Mouse (Mus musculus): ENCODE data around the gene Rab34.

Gene Rab34

GRCm38 (mm10) chr11:78210615-78211014 is 22.4 kb downstream of the Rab34 start:
- Histone ChIP-seq H3K4me1 (replicated peaks; ENCODE audit: low read depth, low read length) (peaks cover 8% of the 10 kb centered on the region), H3K9me3 (ENCODE audit: low read length) (no peaks in the 10 kb centered on the region), H3K27me3 (ENCODE audit: insufficient read depth, low read length) (no peaks in the 10 kb centered on the region), H3K36me3 (ENCODE audit: insufficient read depth, low read length) (peaks cover 100% of the 10 kb centered on the region), H3K4me3 (replicated peaks; ENCODE audit: low read length) (no peak overlapping the region)
- TF ChIP-seq CTCF (conservative IDR thresholded peaks at IDR 0.05; ENCODE audit: low read length) = no peak
- no peak for TF ChIP-seq NANOG (IDR thresholded peaks at IDR 0.05; ENCODE audit: borderline replicate concordance, low read length)
- TF ChIP-seq POU5F1 (IDR thresholded peaks at IDR 0.05; ENCODE audit: borderline replicate concordance, low read length) = no peak

GRCm38 (mm10) chr11:78211513-78211912 is 23.3 kb downstream of the Rab34 start:
- no peak overlapping the region for H3K4me3 ChIP-seq (replicated peaks; ENCODE audit: low read length)
- TF ChIP-seq POU5F1 (IDR thresholded peaks at IDR 0.05; ENCODE audit: borderline replicate concordance, low read length) (no peak), CTCF (conservative IDR thresholded peaks at IDR 0.05; ENCODE audit: low read length) (no peak), NANOG (IDR thresholded peaks at IDR 0.05; ENCODE audit: borderline replicate concordance, low read length) (no peak)
- peaks cover 100% of the 10 kb centered on the region for H3K36me3 ChIP-seq (ENCODE audit: insufficient read depth, low read length)
- H3K9me3 ChIP-seq (ENCODE audit: low read length) = no peaks in the 10 kb centered on the region
- H3K4me1 ChIP-seq (replicated peaks; ENCODE audit: low read depth, low read length) = no peaks in the 10 kb centered on the region
- H3K27me3 ChIP-seq (ENCODE audit: insufficient read depth, low read length) = no peaks in the 10 kb centered on the region

DNA sequence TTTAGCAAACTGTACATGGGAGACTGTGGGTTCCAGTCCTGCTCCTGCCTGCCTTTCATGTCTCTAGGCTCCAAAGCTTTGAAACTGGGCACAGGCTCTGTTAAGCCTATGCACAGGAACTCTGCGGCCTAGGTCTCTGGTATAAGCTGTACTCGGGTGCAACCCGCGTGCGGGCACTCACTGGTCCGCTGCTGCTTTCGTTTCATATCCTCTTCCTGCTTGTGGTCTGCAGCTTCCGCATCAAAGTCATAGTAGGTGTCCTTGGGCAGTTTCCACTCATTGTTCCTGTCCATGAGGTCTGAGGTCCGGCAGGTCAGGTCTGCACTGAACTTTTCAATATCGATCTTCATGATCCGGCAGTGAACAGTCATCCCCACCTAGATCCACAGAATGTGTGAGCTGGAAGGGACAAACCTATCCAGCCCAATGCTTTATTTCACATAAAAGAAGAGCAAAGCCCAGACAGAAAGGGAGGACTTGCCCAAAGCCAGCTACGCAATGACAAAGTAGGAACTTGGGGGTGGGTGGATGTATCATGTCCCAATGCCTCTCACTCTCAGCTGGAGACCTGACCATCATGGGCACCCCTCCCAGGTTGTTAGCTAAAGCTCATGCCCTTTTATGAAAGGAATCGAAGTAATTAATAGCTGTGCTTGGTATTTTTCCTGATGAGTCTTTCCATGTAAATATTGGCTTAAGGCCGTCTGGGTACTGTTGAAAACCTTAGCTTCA is 25.0 kb downstream of the Rab34 start:
- Histone ChIP-seq H3K4me3 (replicated peaks; ENCODE audit: low read length) (no peak overlapping the region), H3K4me1 (replicated peaks; ENCODE audit: low read depth, low read length) (no peaks in the 10 kb centered on the region)

GRCm38 (mm10) chr11:78215709-78216317 is 27.6 kb downstream of the Rab34 start:
- H3K27me3 ChIP-seq (ENCODE audit: insufficient read depth, low read length) = no peaks in the 10 kb centered on the region
- H3K9me3 ChIP-seq (ENCODE audit: low read length) = no peaks in the 10 kb centered on the region
- no peaks in the 10 kb centered on the region for H3K4me1 ChIP-seq (replicated peaks; ENCODE audit: low read depth, low read length)
- H3K36me3 ChIP-seq (ENCODE audit: insufficient read depth, low read length) = peaks cover 100% of the 10 kb centered on the region
- H3K4me3 ChIP-seq (replicated peaks; ENCODE audit: low read length) = no peak overlapping the region
- TF ChIP-seq CTCF (conservative IDR thresholded peaks at IDR 0.05; ENCODE audit: low read length) = no peak
- no peak for TF ChIP-seq POU5F1 (IDR thresholded peaks at IDR 0.05; ENCODE audit: borderline replicate concordance, low read length)

More for the DNA sequence above, 25.0 kb downstream of the Rab34 start:
- H3K27me3 ChIP-seq (ENCODE audit: insufficient read depth, low read length) = no peaks in the 10 kb centered on the region
- TF ChIP-seq NANOG (IDR thresholded peaks at IDR 0.05; ENCODE audit: borderline replicate concordance, low read length) = no peak
- no peaks in the 10 kb centered on the region for H3K9me3 ChIP-seq (ENCODE audit: low read length)
- H3K36me3 ChIP-seq (ENCODE audit: insufficient read depth, low read length) = peaks cover 100% of the 10 kb centered on the region

DNA sequence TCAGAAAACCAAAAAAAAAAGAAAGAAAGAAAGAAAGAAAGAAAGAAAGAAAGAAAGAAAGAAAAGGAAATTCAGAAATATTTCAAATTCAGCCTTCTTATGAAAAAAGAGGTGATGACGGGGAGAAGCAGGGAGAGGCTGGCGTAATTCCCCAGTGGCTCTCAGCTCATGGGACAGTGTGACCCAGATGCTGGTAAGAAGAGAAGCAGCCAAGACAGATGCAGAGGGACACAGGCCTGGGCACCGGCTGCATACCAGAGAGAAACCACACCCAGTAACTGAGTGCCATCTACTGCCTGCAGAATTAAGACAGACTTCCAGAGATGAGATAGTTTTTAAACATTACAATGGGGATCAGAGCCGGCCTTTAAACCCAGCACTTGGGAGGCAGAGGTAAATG is 35.4 kb downstream of the Rab34 start:
- no peak for TF ChIP-seq POU5F1 (IDR thresholded peaks at IDR 0.05; ENCODE audit: borderline replicate concordance, low read length)
- no peak for TF ChIP-seq CTCF (conservative IDR thresholded peaks at IDR 0.05; ENCODE audit: low read length)
- no peak for TF ChIP-seq NANOG (IDR thresholded peaks at IDR 0.05; ENCODE audit: borderline replicate concordance, low read length)
- peaks cover 100% of the 10 kb centered on the region for H3K36me3 ChIP-seq (ENCODE audit: insufficient read depth, low read length)

DNA sequence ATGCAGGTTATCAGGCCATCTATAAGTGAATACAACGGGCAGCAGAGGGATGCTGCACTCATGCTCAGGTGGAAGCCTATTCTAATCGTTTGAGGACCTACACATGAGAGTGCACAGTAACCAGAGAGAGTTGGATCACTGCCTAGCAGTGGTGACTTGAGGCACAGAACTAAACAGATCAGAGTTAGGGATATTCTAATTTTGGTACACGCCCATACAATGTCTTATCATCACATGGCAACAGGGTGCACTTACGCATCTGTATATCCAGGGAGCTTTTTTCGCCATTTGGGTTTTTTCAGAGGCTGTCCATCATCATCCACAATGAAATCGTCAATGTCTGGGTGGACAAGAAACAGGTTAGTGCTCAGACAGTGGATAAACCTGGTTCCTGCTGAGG is 43.3 kb downstream of the Rab34 start:
- H3K27me3 ChIP-seq (ENCODE audit: insufficient read depth, low read length) = no peaks in the 10 kb centered on the region
- no peak for TF ChIP-seq CTCF (conservative IDR thresholded peaks at IDR 0.05; ENCODE audit: low read length)
- TF ChIP-seq POU5F1 (IDR thresholded peaks at IDR 0.05; ENCODE audit: borderline replicate concordance, low read length) = no peak
- TF ChIP-seq NANOG (IDR thresholded peaks at IDR 0.05; ENCODE audit: borderline replicate concordance, low read length) = no peak
- H3K36me3 ChIP-seq (ENCODE audit: insufficient read depth, low read length) = peaks cover 98% of the 10 kb centered on the region
- no peak overlapping the region for H3K4me3 ChIP-seq (replicated peaks; ENCODE audit: low read length)
- no peaks in the 10 kb centered on the region for H3K9me3 ChIP-seq (ENCODE audit: low read length)
- peaks cover 6% of the 10 kb centered on the region for H3K4me1 ChIP-seq (replicated peaks; ENCODE audit: low read depth, low read length)

More for the DNA sequence above, 35.4 kb downstream of the Rab34 start:
- Histone ChIP-seq H3K4me1 (replicated peaks; ENCODE audit: low read depth, low read length) (no peaks in the 10 kb centered on the region), H3K4me3 (replicated peaks; ENCODE audit: low read length) (no peak overlapping the region), H3K27me3 (ENCODE audit: insufficient read depth, low read length) (no peaks in the 10 kb centered on the region), H3K9me3 (ENCODE audit: low read length) (no peaks in the 10 kb centered on the region)

GRCm38 (mm10) chr11:78240193-78240857 is 52.1 kb downstream of the Rab34 start:
- H3K4me1 ChIP-seq (replicated peaks; ENCODE audit: low read depth, low read length) = peaks cover 64% of the 10 kb centered on the region
- H3K27me3 ChIP-seq (ENCODE audit: insufficient read depth, low read length) = no peaks in the 10 kb centered on the region
- no peaks in the 10 kb centered on the region for H3K9me3 ChIP-seq (ENCODE audit: low read length)
- H3K4me3 ChIP-seq (replicated peaks; ENCODE audit: low read length) = no peak overlapping the region
- H3K36me3 ChIP-seq (ENCODE audit: insufficient read depth, low read length) = peaks cover 77% of the 10 kb centered on the region
- TF ChIP-seq NANOG (IDR thresholded peaks at IDR 0.05; ENCODE audit: borderline replicate concordance, low read length) = no peak
- no peak for TF ChIP-seq CTCF (conservative IDR thresholded peaks at IDR 0.05; ENCODE audit: low read length)
- TF ChIP-seq POU5F1 (IDR thresholded peaks at IDR 0.05; ENCODE audit: borderline replicate concordance, low read length) = no peak

Measured in E14TG2a.4 (cell line).